Mouse (Mus musculus): ENCODE results near the gene Ctf2. TPM values are rescaled to one million over a fixed set of nuclear protein-coding genes. Genes with fewer than 3 reads are reported as not detected.
"Not testable (repeated sequence)": the region's sequence is repeated elsewhere in the genome, so short reads cannot be mapped to it uniquely, and the experiment has no call there.

Ctf2 gene
- not detected in 2 replicates for total RNA-seq (2014; rRNA removed)
- 0.13 TPM in 1 of 2 replicates, not detected in the other for polyA plus RNA-seq (2015; fragmentation: Nextera tagmentation; extraction: Ambion mirVana)

DNA sequence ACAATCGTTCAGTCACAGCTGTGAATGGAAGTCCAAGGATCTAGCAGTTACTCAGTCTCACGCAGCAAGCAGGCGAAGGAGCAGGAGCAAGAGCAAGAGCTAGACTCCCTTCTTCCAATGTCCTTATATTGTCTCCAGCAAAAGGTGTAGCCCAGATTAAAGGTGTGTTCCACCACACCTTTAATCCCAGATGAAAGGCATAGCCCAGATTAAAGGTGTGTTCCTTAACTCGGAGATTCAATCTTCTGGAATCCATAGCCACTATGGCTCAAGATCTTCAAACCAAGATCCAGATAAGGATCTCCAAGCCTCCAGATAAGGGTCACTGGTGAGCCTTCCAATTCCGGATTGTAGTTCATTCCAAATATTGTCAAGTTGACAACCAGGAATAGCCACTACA lies at the start of gene Ctf2:
Gene Ctf2, minus strand, starts transcription at position 101 of the 400 bp plus-strand sequence.
- WGBS: no CpG with 5 or more reads among the region's 5 CpGs
- H3K4me2 ChIP-seq (ENCODE audit: low read depth, low read length): not testable (repeated sequence)

DNA sequence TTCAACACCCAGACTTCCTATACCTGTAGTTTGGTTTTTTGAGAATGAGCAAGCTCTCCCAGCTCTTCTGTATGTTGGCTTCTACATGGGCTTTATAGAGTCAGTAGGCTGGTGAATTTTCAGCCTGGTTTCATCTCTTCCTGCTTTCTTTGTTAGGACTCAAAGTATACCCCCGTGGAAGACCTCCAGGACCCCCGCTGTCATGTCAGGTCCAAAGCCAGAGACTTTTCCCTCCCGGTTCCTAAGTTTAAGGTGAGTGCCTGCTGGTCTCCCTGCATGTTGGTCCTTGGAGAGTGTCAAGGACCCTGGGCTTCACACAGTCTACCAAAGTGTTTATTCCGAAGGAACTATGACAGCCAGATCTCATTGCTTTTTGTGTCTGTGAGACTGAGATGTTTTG lies 46.4 kb upstream of the Ctf2 start:
- peaks cover 33% of the 10 kb centered on the region for H3K36me3 ChIP-seq (ENCODE audit: insufficient read depth, low read length)
- peak overlapping the region; percentile 84 for H3K9ac ChIP-seq (replicated peaks; ENCODE audit: low read length)
- peak overlapping the region; percentile 76 for H3K4me2 ChIP-seq (ENCODE audit: low read depth, low read length)
- 66% methylated on average over 4 of the region's 4 CpGs for WGBS
- H3K27ac ChIP-seq: no peak overlapping the region
- no peaks in the 10 kb centered on the region for H3K27me3 ChIP-seq (ENCODE audit: insufficient read depth, low read length)
- TF ChIP-seq CTCF (IDR thresholded peaks at IDR 0.05; ENCODE audit: low read depth): no peak
- H3K9me3 ChIP-seq (ENCODE audit: low read length): no peaks in the 10 kb centered on the region
- H3K4me1 ChIP-seq (ENCODE audit: insufficient read depth, low read length): 0 out of 2 replicates have a peak, but pooled peaks cover 3% of the 10 kb centered on the region
- DNase-seq (ENCODE audit: low spot score) (no peak), ATAC-seq (no peak)
- H3K4me3 ChIP-seq (ENCODE audit: low read length): peak overlapping the region; percentile 68

More for the DNA sequence above, at the start of gene Ctf2:
- not testable (repeated sequence) for DNase-seq (ENCODE audit: low spot score); ATAC-seq; H3K9ac ChIP-seq (replicated peaks; ENCODE audit: low read length); H3K27ac ChIP-seq; H3K4me1 ChIP-seq (ENCODE audit: insufficient read depth, low read length); H3K36me3 ChIP-seq (ENCODE audit: insufficient read depth, low read length); H3K9me3 ChIP-seq (ENCODE audit: low read length); H3K27me3 ChIP-seq (ENCODE audit: insufficient read depth, low read length); H3K4me3 ChIP-seq (ENCODE audit: low read length)

DNA sequence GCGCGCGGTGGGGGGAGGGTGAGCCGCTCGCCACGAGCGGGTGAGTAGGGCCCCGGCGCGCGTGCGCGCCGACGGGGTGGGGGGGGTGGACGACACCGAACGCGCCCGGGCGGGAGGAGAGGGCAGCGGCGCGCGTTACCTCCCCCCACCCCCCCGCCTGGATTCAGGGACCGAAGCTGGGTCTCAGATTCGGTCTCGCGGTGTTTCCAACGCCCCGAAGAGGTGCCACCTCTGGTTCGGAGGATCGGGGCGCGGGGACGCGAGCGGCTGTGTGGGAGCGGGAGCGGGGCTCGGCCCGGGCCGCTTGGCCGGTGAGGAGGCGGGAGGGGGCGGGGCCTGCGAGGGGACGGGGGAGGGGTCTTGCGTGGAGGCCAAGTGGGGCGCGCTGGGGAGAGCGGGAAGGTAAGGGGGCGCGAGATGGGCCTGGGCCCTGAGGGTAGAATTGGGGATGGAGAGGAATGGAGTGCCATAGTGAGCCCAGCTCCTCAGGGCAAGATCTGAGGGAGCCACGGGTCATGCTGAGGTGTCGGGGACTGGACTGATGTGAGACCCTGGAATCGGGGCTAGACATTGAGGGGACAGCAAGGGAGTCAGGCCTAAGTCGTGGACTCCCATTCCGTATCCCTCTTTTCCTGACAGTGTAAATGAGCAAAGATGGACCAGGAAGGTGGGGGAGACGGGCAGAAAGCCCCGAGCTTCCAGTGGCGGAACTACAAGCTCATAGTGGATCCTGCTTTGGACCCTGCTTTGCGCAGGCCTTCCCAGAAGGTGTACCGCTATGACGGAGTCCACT lies 45.7 kb upstream of the Ctf2 start:
- H3K27ac ChIP-seq: peak overlapping the region; percentile 88
- H3K27me3 ChIP-seq (ENCODE audit: insufficient read depth, low read length): no peaks in the 10 kb centered on the region
- ATAC-seq: peak; percentile 61
- 0 out of 2 replicates have a peak, but pooled peaks have one; percentile 9 for TF ChIP-seq CTCF (IDR thresholded peaks at IDR 0.05; ENCODE audit: low read depth)
- H3K9ac ChIP-seq (replicated peaks; ENCODE audit: low read length): peak overlapping the region; percentile 84
- H3K9me3 ChIP-seq (ENCODE audit: low read length): no peaks in the 10 kb centered on the region
- peak; percentile 15 for DNase-seq (ENCODE audit: low spot score)
- peak overlapping the region; percentile 68 for H3K4me3 ChIP-seq (ENCODE audit: low read length)
- 0 out of 2 replicates have a peak, but pooled peaks cover 3% of the 10 kb centered on the region for H3K4me1 ChIP-seq (ENCODE audit: insufficient read depth, low read length)
- WGBS: 2% methylated on average over 52 of the region's 66 CpGs
- H3K36me3 ChIP-seq (ENCODE audit: insufficient read depth, low read length): peaks cover 31% of the 10 kb centered on the region
- H3K4me2 ChIP-seq (ENCODE audit: low read depth, low read length): peak overlapping the region; percentile 76

DNA sequence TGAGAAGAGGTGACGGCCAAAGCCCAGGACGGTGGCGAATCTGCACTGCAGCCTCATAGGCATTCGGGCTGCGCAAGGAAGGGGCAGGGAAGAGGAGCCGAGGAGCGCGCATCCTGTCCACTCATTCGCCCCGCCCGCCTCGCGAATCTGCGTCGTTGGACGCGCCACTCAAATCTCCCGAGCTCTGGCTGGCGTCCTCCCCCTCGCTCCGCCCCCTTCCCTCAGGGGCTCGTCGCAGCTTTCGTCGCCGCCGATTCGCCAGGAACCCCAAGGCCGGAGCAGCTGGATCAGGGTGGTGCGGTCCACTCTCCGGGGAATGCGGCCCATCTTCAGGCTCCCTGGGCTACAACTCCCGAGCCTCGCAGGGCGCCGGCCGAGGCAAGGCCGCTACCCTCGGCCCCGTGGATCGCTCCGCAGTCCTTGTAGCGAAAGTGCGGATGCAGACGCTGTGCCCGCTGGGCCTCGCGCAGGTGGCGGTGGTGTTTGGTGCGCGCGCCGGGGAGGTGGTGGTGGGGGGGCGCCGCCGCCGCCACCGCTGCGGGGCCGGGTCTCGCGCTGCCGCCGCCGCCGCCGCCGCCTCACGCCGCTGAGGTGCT lies 45.0 kb upstream of the Ctf2 start:
- Histone ChIP-seq H3K9ac (replicated peaks; ENCODE audit: low read length) (peak overlapping the region; percentile 84), H3K4me2 (ENCODE audit: low read depth, low read length) (peak overlapping the region; percentile 76), H3K4me1 (ENCODE audit: insufficient read depth, low read length) (0 out of 2 replicates have a peak, but pooled peaks cover 3% of the 10 kb centered on the region), H3K27ac (peak overlapping the region; percentile 88), H3K9me3 (ENCODE audit: low read length) (no peaks in the 10 kb centered on the region), H3K4me3 (ENCODE audit: low read length) (peak overlapping the region; percentile 68), H3K36me3 (ENCODE audit: insufficient read depth, low read length) (peaks cover 24% of the 10 kb centered on the region), H3K27me3 (ENCODE audit: insufficient read depth, low read length) (no peaks in the 10 kb centered on the region)
- ATAC-seq (peak; percentile 93), DNase-seq (ENCODE audit: low spot score) (peak; percentile 98)
- 1% methylated on average over 49 of the region's 70 CpGs for WGBS
- TF ChIP-seq CTCF (IDR thresholded peaks at IDR 0.05; ENCODE audit: low read depth): no peak

DNA sequence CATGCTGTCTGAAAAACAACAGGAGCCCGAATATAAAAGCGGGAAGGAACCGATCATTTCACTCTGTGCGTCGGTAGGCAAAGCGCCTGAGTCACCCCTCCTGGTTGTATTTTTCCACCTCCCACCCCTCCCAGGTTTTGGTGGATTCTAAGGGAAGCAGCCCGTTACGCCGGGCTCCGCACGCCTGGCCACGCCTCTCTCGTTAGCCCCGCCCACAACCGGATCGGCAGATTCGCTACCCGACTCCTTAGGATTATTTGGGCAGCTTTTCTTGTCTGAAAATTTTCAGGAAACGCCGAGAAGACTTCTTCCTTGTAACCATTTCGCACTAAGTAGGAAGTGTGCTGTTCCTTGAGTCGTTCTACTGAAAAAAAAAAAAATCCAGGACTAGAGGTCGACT lies 44.5 kb upstream of the Ctf2 start, which contains the start of gene Setd1a:
Gene Setd1a, plus strand, starts transcription at position 245 of the 400 bp plus-strand sequence.
- DNase-seq (ENCODE audit: low spot score) (peak; percentile 93), ATAC-seq (peak; percentile 73)
- Histone ChIP-seq H3K4me3 (ENCODE audit: low read length) (peak within 1 kb of the TSS; percentile 68), H3K4me1 (ENCODE audit: insufficient read depth, low read length) (0 out of 2 replicates have a peak, but pooled peaks cover 3% of the 10 kb centered on the region), H3K9ac (replicated peaks; ENCODE audit: low read length) (peak within 1 kb of the TSS; percentile 84), H3K27me3 (ENCODE audit: insufficient read depth, low read length) (no peaks in the 10 kb centered on the region), H3K9me3 (ENCODE audit: low read length) (no peaks in the 10 kb centered on the region), H3K27ac (peak within 1 kb of the TSS; percentile 88), H3K4me2 (ENCODE audit: low read depth, low read length) (peak within 1 kb of the TSS; percentile 76), H3K36me3 (ENCODE audit: insufficient read depth, low read length) (peaks cover 19% of the 10 kb centered on the region)
- WGBS: under 1% methylated on average over 23 of the region's 23 CpGs
- no peak for TF ChIP-seq CTCF (IDR thresholded peaks at IDR 0.05; ENCODE audit: low read depth)

DNA sequence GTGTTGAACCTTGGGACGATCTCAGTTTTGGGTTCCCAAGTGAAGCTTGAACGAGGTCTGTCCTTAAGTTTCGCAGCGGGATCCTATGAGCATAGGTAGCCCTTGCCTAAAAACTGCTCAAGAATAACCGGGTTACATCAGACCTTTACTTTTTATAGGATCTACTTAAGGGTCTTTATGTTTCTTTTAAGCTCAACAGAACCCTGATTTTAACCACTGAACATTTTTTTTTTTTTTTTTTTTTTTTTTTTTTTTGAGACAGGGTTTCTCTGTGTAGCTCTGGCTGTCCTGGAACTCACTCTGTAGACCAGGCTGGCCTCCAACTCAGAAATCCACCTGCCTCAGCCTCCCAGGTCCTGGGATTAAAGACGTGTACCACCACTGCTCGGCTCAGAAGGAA lies 43.9 kb upstream of the Ctf2 start:
- not testable (repeated sequence) for DNase-seq (ENCODE audit: low spot score); H3K9me3 ChIP-seq (ENCODE audit: low read length); H3K27me3 ChIP-seq (ENCODE audit: insufficient read depth, low read length); ATAC-seq; H3K4me1 ChIP-seq (ENCODE audit: insufficient read depth, low read length)
- Histone ChIP-seq H3K4me2 (ENCODE audit: low read depth, low read length) (peak overlapping the region; percentile 76), H3K27ac (peak overlapping the region; percentile 88), H3K9ac (replicated peaks; ENCODE audit: low read length) (peak overlapping the region; percentile 84; the same call in 1 of the 2 replicates), H3K4me3 (ENCODE audit: low read length) (peak overlapping the region; percentile 68), H3K36me3 (ENCODE audit: insufficient read depth, low read length) (peaks cover 14% of the 10 kb centered on the region)
- WGBS: 71% methylated on average over 7 of the region's 7 CpGs
